Mouse (Mus musculus): ENCODE results near the gene Thoc2.

DNA sequence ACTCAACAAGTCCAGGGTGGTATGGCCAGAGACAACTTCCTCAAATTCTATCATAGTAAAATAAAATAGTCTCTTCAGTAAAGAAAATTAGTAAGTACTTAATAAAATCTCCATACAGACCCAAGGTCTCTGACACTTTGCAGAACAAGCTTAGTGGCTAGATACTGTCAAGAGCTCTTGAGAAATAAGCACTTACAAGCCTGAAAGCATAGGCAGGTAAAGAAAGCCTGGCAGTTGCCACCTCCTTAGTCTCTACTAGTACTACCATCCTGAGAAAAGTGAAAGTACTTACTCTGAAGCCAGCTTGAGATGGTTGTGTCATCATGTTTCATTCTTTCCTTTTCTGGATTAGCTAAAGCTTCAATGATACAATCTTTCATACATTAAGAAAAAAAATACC is 82.7 kb downstream of the Thoc2 start:
- TF ChIP-seq GATA1 (IDR thresholded peaks at IDR 0.05; ENCODE audit: borderline replicate concordance, low read length) (no peak), FLI1 (IDR thresholded peaks at IDR 0.05; ENCODE audit: low read length) (no peak)
